ENCODE assay signal across 9 mouse cellular contexts in the genomic region with DNA sequence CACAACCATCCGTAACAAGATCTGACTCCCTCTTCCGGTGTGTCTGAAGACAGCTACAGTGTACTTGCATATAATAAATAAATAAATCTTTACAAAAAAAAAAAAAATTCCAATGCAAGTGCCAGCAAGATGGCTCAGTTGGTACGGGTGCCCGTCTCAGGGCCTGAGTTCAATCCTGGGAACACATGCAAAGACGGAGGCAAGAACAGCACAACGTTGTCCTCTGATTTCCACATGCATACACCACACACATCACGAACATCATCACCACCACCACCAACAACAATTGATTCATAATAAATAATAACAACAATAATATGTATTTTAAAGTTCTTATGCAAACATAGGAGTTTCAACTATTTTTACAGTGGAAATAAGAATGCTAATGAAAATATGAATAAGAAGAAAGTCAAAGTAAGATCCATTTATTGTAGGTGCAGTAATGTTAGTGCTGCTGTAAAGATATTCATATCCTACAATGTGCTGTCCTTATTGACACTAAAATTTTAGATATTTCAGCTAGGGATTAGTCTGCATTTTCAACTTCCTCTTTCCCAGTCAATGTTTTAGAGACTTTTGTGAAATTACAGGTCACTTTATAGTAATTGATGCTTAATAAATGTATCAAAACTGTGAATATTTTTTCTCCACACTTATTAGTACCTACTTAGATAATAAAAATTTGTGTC. TPM values are rescaled to one million over a fixed set of nuclear protein-coding genes. Genes with fewer than 3 reads are reported as not detected.
DNase-seq lines count a peak whose midpoint lies in the region; ATAC-seq lines count a peak whose summit lies in the region.
"Had no signal": no experiment of that assay in that cellular context is flagged by ENCODE, and none has a peak within 500 bp of the region (broad histone marks: within the 10 kb centered on the region; RNA-seq: fewer than 3 reads in every experiment).

No protein-coding gene starts in this region.

- H3K27ac ChIP-seq in embryonic facial prominence, embryonic 12.5 days: no peak overlapping the region
- H3K27ac ChIP-seq in embryonic facial prominence, embryonic 10.5 days (replicated peaks): no peak overlapping the region
- H3K27ac ChIP-seq in liver, embryonic 12.5 days: peak overlapping the region; percentile 99; the same call in 1 of the 2 replicates

- no peak overlapping the region for H3K4me3 ChIP-seq in embryonic facial prominence, embryonic 12.5 days
- H3K4me3 ChIP-seq in embryonic facial prominence, embryonic 10.5 days: no peak overlapping the region
- peak overlapping the region; percentile 92 for H3K4me3 ChIP-seq in megakaryocyte, embryonic 14.5 days (replicated peaks)
- H3K4me3 ChIP-seq in liver, embryonic 12.5 days: peak overlapping the region; percentile 99

- peak overlapping the region; percentile 73 for H3K4me2 ChIP-seq in embryonic facial prominence, embryonic 12.5 days (replicated peaks)
- peak overlapping the region; percentile 79 for H3K4me2 ChIP-seq in liver, embryonic 12.5 days

- H3K36me3 ChIP-seq in embryonic facial prominence, embryonic 12.5 days: no peaks in the 10 kb centered on the region
- no peaks in the 10 kb centered on the region for H3K36me3 ChIP-seq in embryonic facial prominence, embryonic 10.5 days (replicated peaks)
- no peaks in the 10 kb centered on the region for H3K36me3 ChIP-seq in megakaryocyte, embryonic 14.5 days (replicated peaks; ENCODE audit: low read length)
- no peaks in the 10 kb centered on the region for H3K36me3 ChIP-seq in liver, embryonic 12.5 days

- no peaks in the 10 kb centered on the region for H3K9me3 ChIP-seq in embryonic facial prominence, embryonic 12.5 days
- no peaks in the 10 kb centered on the region for H3K9me3 ChIP-seq in embryonic facial prominence, embryonic 10.5 days
- H3K9me3 ChIP-seq in megakaryocyte, embryonic 14.5 days: no peaks in the 10 kb centered on the region
- no peaks in the 10 kb centered on the region for H3K9me3 ChIP-seq in liver, embryonic 12.5 days (replicated peaks)

- no peak for ATAC-seq in embryonic facial prominence, embryonic 12.5 days (ENCODE audit: insufficient number of reproducible peaks, insufficient read depth, low FRiP score, low TSS enrichment)
- ATAC-seq in megakaryocyte, adult 5-6 weeks (ENCODE audit: poor library complexity, severe bottlenecking): no peak
- no peak for ATAC-seq in liver, embryonic 12.5 days
- ATAC-seq: CD4-positive, CD25-positive, alpha-beta regulatory T cell, adult 4 months had no signal

- 74% methylated on average over 7 of the region's 7 CpGs for WGBS in embryonic facial prominence, embryonic 12.5 days
- 73% methylated on average over 7 of the region's 7 CpGs for WGBS in embryonic facial prominence, embryonic 10.5 days
- WGBS in liver, embryonic 12.5 days (ENCODE audit: insufficient replicate concordance): 42% methylated on average over 7 of the region's 7 CpGs

- no peak overlapping the region for H3K9ac ChIP-seq in embryonic facial prominence, embryonic 12.5 days
- peak overlapping the region; percentile 99 for H3K9ac ChIP-seq in liver, embryonic 12.5 days

- no peaks in the 10 kb centered on the region for H3K27me3 ChIP-seq in embryonic facial prominence, embryonic 12.5 days
- no peaks in the 10 kb centered on the region for H3K27me3 ChIP-seq in embryonic facial prominence, embryonic 10.5 days (replicated peaks; ENCODE audit: low read depth, poor library complexity, severe bottlenecking)
- H3K27me3 ChIP-seq in megakaryocyte, embryonic 14.5 days (replicated peaks): no peaks in the 10 kb centered on the region
- H3K27me3 ChIP-seq in liver, embryonic 12.5 days (replicated peaks): no peaks in the 10 kb centered on the region

- DNase-seq in embryonic facial prominence, embryonic 10.5 days (ENCODE audit: low spot score): no peak
- no peak for DNase-seq in ovary, postnatal 36 days (ENCODE audit: low spot score)
- DNase-seq in embryo, embryonic 11 days: no peak
- no peak for DNase-seq in retina, postnatal 1 day

- peaks cover 26% of the 10 kb centered on the region for H3K4me1 ChIP-seq in embryonic facial prominence, embryonic 12.5 days
- H3K4me1 ChIP-seq in embryonic facial prominence, embryonic 10.5 days: peaks cover 57% of the 10 kb centered on the region
- H3K4me1 ChIP-seq in megakaryocyte, embryonic 14.5 days: peaks cover 56% of the 10 kb centered on the region
- peaks cover 60% of the 10 kb centered on the region for H3K4me1 ChIP-seq in liver, embryonic 12.5 days

RNA-seq across cellular contexts. Expression of a gene that starts 2.4 kb away (rescaled TPM):
- polyA plus RNA-seq in embryonic facial prominence, embryonic 12.5 days (2016; fragmentation: Nextera tagmentation; extraction: Ambion mirVana): 26.0 and 28.2 TPM in 2 replicates
- 18.1 and 19.0 TPM in 2 replicates for polyA plus RNA-seq in embryonic facial prominence, embryonic 10.5 days (2016; fragmentation: Nextera tagmentation; extraction: Ambion mirVana)
- 2.3 TPM in 1 of 2 replicates, not detected in the other for polyA plus RNA-seq in megakaryocyte, embryonic 14.5 days (2012; ENCODE audit: insufficient read depth, low replicate concordance)
- 33.0 and 36.3 TPM in 2 replicates for total RNA-seq in megakaryocyte, adult 5-6 weeks (2015)
- 36.5 and 41.5 TPM in 2 replicates for total RNA-seq in megakaryocyte, adult 5-6 weeks (2017)
- polyA plus RNA-seq in liver, embryonic 12.5 days (2016; fragmentation: Nextera tagmentation; extraction: Ambion mirVana): 22.3 and 23.0 TPM in 2 replicates

Comparison
In these comparisons a context has a peak if more than half of its experiments do, and no peak if none do; other contexts are left out.
1. H3K4me3 ChIP-seq: peak in megakaryocyte, embryonic 14.5 days (single experiment) and liver, embryonic 12.5 days (single experiment); none in embryonic facial prominence, embryonic 12.5 days (single experiment) and embryonic facial prominence, embryonic 10.5 days (single experiment).